Mouse (Mus musculus) forebrain, embryonic 10.5 days (tissue): Measurements from ENCODE around the gene Tln2. TPM values are rescaled to one million over a fixed set of nuclear protein-coding genes. Genes with fewer than 3 reads are reported as not detected.

Source experiments
- DNase-seq: peaks from one replicate; pipeline ENCODE4 v3.0.0-alpha.2; 2017; ENCODE audit warnings: low spot score; ENCODE audit errors: extremely low spot score
- H3K27ac ChIP-seq: fragments of 300-500 bp; sonication (generic); 2 replicates; pipeline ENCODE4 v1.5.1; 2016; ENCODE audit warnings: mild to moderate bottlenecking
- H3K27me3 ChIP-seq: fragments of 300-500 bp; sonication (generic); 2 replicates; pipeline ENCODE4 v1.6.1; 2016; ENCODE audit warnings: mild to moderate bottlenecking; ENCODE audit not compliant: poor library complexity, severe bottlenecking
- H3K36me3 ChIP-seq: fragments of 300-500 bp; sonication (generic); replicated peaks from 2 replicates; pipeline ENCODE4 v1.6.1; 2016; ENCODE audit warnings: mild to moderate bottlenecking, moderate library complexity
- H3K4me1 ChIP-seq: fragments of 300-500 bp; sonication (generic); 2 replicates; pipeline ENCODE4 v1.6.1; 2016
- H3K4me3 ChIP-seq: fragments of 300-500 bp; sonication (generic); 2 replicates; pipeline ENCODE4 v1.5.1; 2016; ENCODE audit warnings: mild to moderate bottlenecking, moderate library complexity
- H3K9me3 ChIP-seq: fragments of 300-500 bp; sonication (generic); 2 replicates; pipeline ENCODE4 v1.6.1; 2016; ENCODE audit warnings: mild to moderate bottlenecking, moderate library complexity
- WGBS: fragments of 180-500 bp; shearing (Covaris S2); methylation state at CpG from one replicate; pipeline ENCODE4 v1.1.7; 2016; 5-methylcytosine and 5-hydroxymethylcytosine counted together
- polyA plus RNA-seq: library from polyadenylated mRNA; unstranded; fragments of >200 nt; fragmentation: Nextera tagmentation; extraction: Ambion mirVana; gene quantifications from 2 replicates; pipeline ENCODE4 v1.2.1, GENCODE M21; 2016

Gene Tln2
- polyA plus RNA-seq, 1 experiment from 2014 or later, result 30.0 TPM

DNA sequence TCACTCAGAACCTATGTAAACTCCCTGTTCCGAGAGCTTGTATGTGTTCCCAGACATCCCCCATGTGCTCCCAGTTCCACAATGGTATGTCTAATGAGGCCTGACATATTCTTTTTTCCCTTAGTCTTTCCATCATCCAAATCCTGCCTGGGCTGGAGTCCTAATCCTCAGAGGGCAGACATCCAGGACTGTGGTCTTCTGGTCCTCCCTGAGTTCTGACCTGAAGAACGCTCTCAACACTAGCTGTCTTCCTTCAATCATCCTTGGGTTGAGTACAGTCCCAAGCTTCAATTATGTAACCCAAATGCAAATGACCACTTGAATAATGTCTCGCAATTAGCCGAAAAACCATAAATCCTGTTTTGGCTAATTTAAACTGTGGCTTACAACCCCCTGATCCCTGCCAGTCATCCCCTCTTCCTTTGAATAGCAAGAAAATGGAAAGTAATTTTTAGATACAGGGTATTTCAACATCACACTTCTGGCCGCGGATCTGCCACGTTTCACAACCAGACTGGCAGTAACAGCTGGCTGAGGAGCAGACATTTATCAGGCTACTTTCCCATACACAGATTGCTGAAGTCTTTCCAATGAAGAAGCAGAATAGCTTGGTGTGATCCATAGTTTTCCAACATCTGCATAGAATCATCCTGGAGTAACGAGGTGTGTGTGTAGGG, 65.5 kb downstream of the Tln2 start:
- no peaks in the 10 kb centered on the region for H3K27me3 ChIP-seq
- H3K36me3 ChIP-seq, result no peaks in the 10 kb centered on the region
- peaks cover 3% of the 10 kb centered on the region for H3K4me1 ChIP-seq
- 93% methylated on average over 8 of the region's 8 CpGs for WGBS
- H3K27ac ChIP-seq, result no peak overlapping the region
- no peak overlapping the region for H3K4me3 ChIP-seq
- no peaks in the 10 kb centered on the region for H3K9me3 ChIP-seq
- no peak for DNase-seq

DNA sequence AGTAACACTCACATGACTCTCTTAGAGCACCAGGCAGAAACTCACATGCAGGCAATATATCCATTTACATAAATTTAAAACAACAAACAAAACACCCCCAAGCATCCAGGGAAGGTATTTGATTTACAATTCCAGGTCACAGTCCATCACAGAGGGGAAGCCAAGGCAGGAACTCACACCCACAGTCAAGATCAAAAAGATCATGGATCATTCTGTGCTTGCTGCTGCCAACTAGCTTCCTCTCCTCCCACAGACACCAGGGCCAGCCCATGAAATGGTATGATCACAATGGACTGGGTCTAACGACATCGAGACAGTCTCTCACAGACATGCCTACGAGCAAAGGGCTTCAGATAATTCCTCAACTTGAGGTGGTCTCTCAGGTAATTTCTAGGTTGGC, 70.1 kb downstream of the Tln2 start:
- 88% methylated on average over 3 of the region's 3 CpGs for WGBS
- DNase-seq, result no peak
- no peaks in the 10 kb centered on the region for H3K36me3 ChIP-seq
- H3K4me3 ChIP-seq, result no peak overlapping the region
- no peak overlapping the region for H3K27ac ChIP-seq
- no peaks in the 10 kb centered on the region for H3K4me1 ChIP-seq
- no peaks in the 10 kb centered on the region for H3K27me3 ChIP-seq
- no peaks in the 10 kb centered on the region for H3K9me3 ChIP-seq

DNA sequence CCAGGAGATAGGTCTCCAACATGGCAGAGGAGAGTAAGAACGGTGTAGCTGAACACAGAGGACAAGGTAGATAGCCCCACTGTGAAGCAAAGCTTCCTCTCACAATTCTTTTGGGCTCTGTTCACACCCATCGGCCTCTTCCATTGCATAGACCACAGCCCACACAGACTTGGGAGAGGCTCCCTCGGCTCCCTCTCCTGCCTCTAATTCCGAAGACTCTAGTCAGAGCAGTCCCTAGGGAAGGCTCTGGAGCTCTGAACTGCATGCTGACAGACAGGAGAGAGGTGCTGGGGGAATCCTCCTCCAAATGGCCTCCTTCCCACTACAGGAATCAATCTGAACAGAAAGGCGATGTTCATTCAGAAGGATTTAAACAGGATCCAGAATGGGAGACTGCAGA, 72.9 kb downstream of the Tln2 start:
- whole genome bisulfite sequencing, result 88% methylated on average over 5 of the region's 5 CpGs
- Histone ChIP-seq H3K4me1 (peaks cover 16% of the 10 kb centered on the region), H3K4me3 (no peak overlapping the region), H3K36me3 (no peaks in the 10 kb centered on the region), H3K27me3 (no peaks in the 10 kb centered on the region), H3K9me3 (no peaks in the 10 kb centered on the region), H3K27ac (no peak overlapping the region)
- DNase-seq, result no peak

DNA sequence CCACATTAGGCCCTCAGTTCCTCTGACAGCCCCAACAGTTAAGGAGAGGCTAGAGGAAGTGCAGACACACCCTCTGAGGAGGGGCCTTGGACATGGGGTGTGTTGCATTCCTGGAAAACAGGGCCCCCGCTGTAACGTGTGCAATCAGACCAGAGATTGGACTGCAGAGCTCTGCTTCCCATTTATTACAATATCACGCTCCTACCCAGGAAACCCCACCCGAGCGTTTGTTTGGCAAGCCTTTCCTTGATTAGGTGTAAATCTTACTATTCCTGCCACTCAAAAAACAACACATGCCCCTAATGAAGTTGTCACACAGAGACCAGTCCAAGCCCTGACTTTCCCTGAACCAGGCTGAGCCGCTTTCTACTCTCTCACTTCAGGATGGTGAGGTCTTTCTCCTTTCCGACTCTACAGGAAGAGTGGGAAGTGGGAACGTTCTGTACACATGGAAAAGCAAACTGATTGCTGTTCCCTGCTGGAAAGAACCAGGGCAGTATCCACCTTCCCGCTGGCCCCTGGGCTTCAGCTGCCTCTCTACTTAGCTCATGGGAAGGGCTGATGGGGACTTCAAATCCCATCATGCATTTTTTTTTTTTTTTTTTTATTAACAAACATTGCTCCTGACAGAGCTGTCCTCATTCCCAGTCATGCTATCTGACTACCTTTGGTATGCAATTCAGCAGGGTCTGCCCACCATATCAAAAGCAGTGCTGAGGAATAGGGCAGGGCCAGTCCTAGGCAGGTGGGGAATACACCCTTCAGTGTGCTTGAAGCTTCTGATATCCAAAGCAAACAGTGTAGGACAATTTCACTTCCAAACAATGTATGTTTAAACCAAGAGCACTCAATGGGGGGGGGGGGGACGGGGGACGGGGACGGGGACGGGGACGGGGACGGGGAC, 74.1 kb downstream of the Tln2 start:
- no peak for DNase-seq
- WGBS, result 87% methylated on average over 15 of the region's 15 CpGs
- Histone ChIP-seq H3K4me1 (peaks cover 20% of the 10 kb centered on the region), H3K27me3 (no peaks in the 10 kb centered on the region), H3K9me3 (no peaks in the 10 kb centered on the region), H3K4me3 (no peak overlapping the region), H3K27ac (no peak overlapping the region), H3K36me3 (no peaks in the 10 kb centered on the region)

DNA sequence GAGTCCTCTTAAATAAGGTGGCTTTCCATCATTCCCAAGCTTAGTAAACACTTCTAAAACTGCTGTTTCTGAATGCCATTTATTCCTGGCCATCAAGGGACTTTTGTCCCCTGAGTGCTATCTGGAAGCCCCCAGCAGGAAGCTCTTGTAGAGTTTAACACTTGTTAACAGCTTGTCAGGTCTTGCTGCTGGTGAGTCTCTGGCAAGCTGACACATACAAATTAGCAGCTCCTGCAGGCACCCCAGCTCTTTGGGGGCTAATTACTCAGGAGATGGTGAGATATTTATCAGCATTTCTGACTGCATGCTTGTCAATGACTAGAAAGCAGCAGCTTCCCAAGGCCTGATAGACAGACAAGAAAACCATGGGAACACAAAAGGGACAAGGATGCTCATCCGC, 77.2 kb downstream of the Tln2 start:
- Histone ChIP-seq H3K9me3 (no peaks in the 10 kb centered on the region), H3K27me3 (no peaks in the 10 kb centered on the region), H3K27ac (no peak overlapping the region), H3K4me1 (peaks cover 20% of the 10 kb centered on the region), H3K36me3 (no peaks in the 10 kb centered on the region), H3K4me3 (no peak overlapping the region)
- 66% methylated on average over 1 of the region's 1 CpGs for WGBS
- DNase-seq, result no peak

DNA sequence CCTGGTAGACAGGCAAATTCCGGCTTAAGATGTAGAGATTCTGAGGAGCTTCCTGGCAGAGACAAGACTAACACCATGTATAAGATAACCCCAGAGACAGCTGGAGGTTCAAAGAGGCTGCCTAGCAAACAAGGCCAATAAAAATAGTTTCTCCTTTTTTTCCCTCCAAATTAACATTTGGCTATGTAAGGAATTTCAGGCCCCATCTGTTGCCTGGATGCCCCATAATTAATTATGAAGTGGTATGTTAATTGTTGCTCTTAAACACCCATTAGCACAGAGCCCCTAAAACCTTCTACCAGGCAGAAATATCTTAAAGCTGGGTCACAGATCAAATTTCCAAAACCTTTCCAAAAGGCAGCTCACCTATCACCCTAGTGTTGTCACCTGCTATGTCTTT, 77.7 kb downstream of the Tln2 start:
- peaks cover 20% of the 10 kb centered on the region for H3K4me1 ChIP-seq
- H3K36me3 ChIP-seq, result no peaks in the 10 kb centered on the region
- H3K9me3 ChIP-seq, result no peaks in the 10 kb centered on the region
- no peak overlapping the region for H3K4me3 ChIP-seq
- no peak overlapping the region for H3K27ac ChIP-seq
- H3K27me3 ChIP-seq, result no peaks in the 10 kb centered on the region
- WGBS, result 65% methylated on average over 1 of the region's 1 CpGs
- no peak for DNase-seq

DNA sequence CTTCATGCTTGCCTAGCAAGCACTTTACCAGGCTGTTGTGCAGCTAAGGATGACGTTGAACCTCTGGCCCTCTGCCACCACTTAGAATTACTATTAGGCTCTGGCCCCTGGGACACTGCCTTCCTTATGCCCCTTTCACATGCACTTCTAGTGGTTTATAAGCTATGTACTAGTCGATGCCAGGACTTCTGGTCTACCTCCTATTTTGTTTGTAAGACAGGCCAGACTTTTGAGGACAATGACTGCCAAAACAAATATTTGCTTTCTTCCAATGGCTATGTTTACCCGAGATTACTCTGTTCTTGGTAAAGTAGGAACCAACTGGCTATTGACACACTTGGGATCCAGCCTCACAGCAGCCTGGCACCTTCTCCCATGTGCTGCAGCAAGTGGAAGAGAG, 82.1 kb downstream of the Tln2 start:
- H3K4me1 ChIP-seq, result peaks cover 12% of the 10 kb centered on the region
- H3K27ac ChIP-seq, result no peak overlapping the region
- no peak overlapping the region for H3K4me3 ChIP-seq
- no peaks in the 10 kb centered on the region for H3K36me3 ChIP-seq
- H3K9me3 ChIP-seq, result no peaks in the 10 kb centered on the region
- no peaks in the 10 kb centered on the region for H3K27me3 ChIP-seq
- whole genome bisulfite sequencing, result 88% methylated on average over 3 of the region's 3 CpGs
- DNase-seq, result no peak

DNA sequence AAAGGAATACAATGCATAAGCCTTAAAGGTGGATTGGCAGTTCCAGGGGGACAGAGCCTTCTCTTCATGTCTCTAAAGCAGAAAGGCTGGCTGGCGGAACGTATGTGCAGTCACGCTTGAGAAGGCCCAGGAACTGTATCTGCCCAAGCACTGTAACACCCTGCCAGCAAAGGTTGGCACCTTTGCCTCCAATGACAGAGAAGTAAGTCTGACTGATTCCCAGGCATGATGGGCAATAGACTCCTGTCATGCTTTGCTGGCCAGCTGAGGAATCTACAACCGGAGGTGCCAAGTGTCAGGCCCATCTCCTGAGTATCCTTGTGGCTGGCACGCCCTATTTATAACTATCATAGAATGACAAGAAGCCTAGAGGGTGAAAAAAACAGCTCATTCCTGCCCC, 83.3 kb downstream of the Tln2 start:
- H3K4me3 ChIP-seq, result no peak overlapping the region
- no peaks in the 10 kb centered on the region for H3K27me3 ChIP-seq
- H3K27ac ChIP-seq, result no peak overlapping the region
- no peaks in the 10 kb centered on the region for H3K36me3 ChIP-seq
- no peaks in the 10 kb centered on the region; the same call in 1 of the 2 replicates for H3K4me1 ChIP-seq
- 95% methylated on average over 5 of the region's 5 CpGs for WGBS
- H3K9me3 ChIP-seq, result no peaks in the 10 kb centered on the region
- no peak for DNase-seq

DNA sequence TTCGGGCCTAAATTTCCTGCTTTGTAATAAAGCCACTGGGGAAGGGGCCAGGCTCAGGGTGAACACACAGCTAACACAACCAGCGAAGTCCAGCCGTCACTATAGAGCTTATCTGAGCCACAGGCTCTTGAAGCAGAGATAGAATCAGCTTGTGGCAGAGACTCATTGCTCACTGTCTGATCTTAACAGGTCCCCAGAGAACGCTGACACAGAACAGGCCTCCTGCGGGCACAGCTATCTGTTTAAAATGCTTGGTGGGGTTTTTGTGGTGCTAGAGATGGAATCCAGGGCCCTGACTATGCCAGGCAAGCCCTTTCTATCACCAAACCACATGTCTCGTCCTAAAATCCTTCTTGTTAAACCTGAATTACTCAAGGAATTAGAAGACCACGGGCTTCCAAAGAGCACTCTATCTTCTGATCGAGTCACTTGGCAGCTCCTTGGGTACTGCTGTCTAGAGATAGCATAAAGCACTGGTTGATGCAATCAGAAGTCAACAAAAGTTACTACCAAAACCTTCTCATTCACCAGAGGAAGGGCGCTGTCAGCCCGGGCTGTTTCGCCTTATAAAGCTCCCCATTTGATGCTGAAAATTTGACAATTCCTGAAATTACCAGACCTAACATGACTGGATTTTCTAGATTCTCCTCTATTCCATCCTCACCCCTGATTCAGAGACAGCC, 95.9 kb downstream of the Tln2 start:
- no peak overlapping the region for H3K4me3 ChIP-seq
- H3K27me3 ChIP-seq, result no peaks in the 10 kb centered on the region
- no peaks in the 10 kb centered on the region for H3K9me3 ChIP-seq
- 88% methylated on average over 11 of the region's 11 CpGs for WGBS
- H3K4me1 ChIP-seq, result peaks cover 5% of the 10 kb centered on the region; the same call in 1 of the 2 replicates
- H3K36me3 ChIP-seq, result no peaks in the 10 kb centered on the region
- DNase-seq, result no peak
- H3K27ac ChIP-seq, result no peak overlapping the region

DNA sequence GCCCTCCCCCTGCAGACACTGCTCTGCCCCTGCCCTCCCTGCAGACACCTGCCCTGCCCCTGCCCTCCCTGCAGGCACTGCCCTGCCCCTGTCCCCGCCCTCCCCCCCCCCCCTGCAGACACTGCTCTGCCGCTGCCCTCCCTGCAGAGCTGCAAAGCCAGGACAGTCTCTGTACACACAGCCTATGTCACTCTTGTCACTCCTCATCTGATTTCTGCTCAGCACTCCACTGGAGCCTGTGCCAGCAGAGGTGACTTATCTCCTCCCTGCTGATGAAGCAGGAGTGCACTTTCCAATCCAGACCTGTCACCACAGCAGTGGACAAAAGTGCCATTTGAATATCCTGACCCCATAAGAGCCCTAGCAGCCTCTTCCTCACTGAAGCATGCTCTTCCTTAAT, 118.0 kb downstream of the Tln2 start:
- peaks cover 20% of the 10 kb centered on the region for H3K4me1 ChIP-seq
- no peak for DNase-seq
- H3K27me3 ChIP-seq, result no peaks in the 10 kb centered on the region
- H3K9me3 ChIP-seq, result no peaks in the 10 kb centered on the region
- WGBS, result 50% methylated on average over 1 of the region's 2 CpGs
- no peak overlapping the region for H3K4me3 ChIP-seq
- peak overlapping the region; percentile 67; the same call in 1 of the 2 replicates for H3K27ac ChIP-seq
- H3K36me3 ChIP-seq, result no peaks in the 10 kb centered on the region

DNA sequence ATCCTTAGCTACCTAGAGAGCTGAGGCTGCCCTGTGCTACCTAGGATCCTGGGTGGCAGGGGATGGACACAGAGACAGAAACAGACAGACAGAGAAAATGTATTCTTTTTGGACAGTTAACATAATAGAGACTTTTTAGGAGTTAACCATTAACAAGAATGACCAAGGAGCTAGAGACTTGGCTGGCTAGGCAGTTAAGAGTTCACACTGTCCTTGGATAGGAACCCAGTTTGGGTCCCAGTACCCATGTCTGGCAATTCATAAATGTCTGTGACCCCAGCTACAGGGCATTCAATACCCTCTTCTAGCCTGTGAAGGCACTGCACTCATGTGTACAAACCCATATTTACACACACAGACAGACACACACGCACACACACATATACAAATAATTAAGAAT, 122.0 kb downstream of the Tln2 start:
- peaks cover 45% of the 10 kb centered on the region for H3K4me1 ChIP-seq
- no peaks in the 10 kb centered on the region for H3K9me3 ChIP-seq
- WGBS, result 95% methylated on average over 1 of the region's 1 CpGs
- DNase-seq, result no peak
- no peaks in the 10 kb centered on the region for H3K27me3 ChIP-seq
- H3K4me3 ChIP-seq, result no peak overlapping the region
- H3K27ac ChIP-seq, result no peak overlapping the region
- no peaks in the 10 kb centered on the region for H3K36me3 ChIP-seq

DNA sequence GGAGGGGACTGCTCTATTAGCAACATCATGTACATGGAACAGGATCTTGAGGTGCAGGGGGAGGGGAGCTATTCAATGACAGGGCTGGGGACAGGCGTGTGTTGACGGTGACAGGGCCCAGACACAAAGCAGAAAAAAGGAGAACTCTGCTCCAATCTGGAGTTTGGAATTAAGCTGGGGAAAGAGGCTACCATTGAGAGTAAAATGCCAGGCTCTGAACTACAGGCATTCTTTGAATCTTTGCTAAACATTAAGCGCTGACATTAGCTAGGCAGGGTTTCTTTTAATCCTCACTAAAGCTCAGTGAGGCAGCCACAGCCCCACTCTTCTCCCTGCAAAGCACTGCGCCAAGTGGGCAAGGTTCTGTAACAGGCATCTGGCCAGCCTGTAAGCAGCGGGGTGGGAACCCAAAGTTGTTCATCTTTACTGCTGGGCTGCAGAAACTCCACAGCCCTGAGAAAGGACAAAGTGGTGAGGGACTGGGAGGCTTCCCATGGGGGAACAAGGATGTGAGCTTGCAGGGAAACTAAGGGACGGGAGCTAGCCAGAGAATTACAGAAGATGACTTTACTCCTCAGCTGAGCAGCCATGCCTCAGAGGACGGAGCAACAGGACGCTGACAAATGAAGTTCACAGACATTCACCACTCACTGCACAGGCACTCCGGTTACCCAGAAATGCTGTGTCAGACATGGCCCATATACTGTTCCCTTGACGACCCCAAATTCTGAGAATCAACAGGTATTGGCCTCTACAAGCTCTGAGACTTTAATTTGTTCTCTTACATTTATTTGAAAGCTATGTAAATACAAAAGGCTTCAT, 124.0 kb downstream of the Tln2 start:
- WGBS, result 39% methylated on average over 10 of the region's 10 CpGs
- no peaks in the 10 kb centered on the region for H3K9me3 ChIP-seq
- H3K4me1 ChIP-seq, result peaks cover 37% of the 10 kb centered on the region
- no peaks in the 10 kb centered on the region for H3K36me3 ChIP-seq
- no peaks in the 10 kb centered on the region for H3K27me3 ChIP-seq
- no peak for DNase-seq
- H3K4me3 ChIP-seq, result peak overlapping the region; percentile 3; the same call in 1 of the 2 replicates
- H3K27ac ChIP-seq, result peak overlapping the region; percentile 74
